Mouse (Mus musculus) G1E-ER4 (cell line): ENCODE data around the gene Myo1d. TPM values are rescaled to one million over a fixed set of nuclear protein-coding genes. Genes with fewer than 3 reads are reported as not detected.

Source experiments
- GATA1 ChIP-seq: IDR thresholded peaks from one replicate; pipeline ENCODE4 v1.8.0; 2012; ENCODE audit warnings: low read length, inconsistent platforms
- polyA plus RNA-seq: library from polyadenylated mRNA; stranded (reverse); fragments of >175 nt; gene quantifications from 2 replicates; pipeline ENCODE4 v1.2.3, GENCODE M21; 2012

The Myo1d gene
- polyA plus RNA-seq, 1 experiment: not detected

GRCm38 (mm10) chr11:80715115-80715514 lies 64.7 kb downstream of the Myo1d start:
- no peak for TF ChIP-seq GATA1

- TF ChIP-seq GATA1: no peak
Measured at GRCm38 (mm10) chr11:80713705-80714104, 66.1 kb downstream of the Myo1d start.

- no peak for TF ChIP-seq GATA1
Measured at GRCm38 (mm10) chr11:80712201-80712600, 67.6 kb downstream of the Myo1d start.

- TF ChIP-seq GATA1: no peak
Measured at GRCm38 (mm10) chr11:80711336-80711735, 68.5 kb downstream of the Myo1d start.

GRCm38 (mm10) chr11:80700611-80701010 lies 79.2 kb downstream of the Myo1d start:
- TF ChIP-seq GATA1: no peak

GRCm38 (mm10) chr11:80698721-80699120 lies 81.1 kb downstream of the Myo1d start:
- TF ChIP-seq GATA1: no peak

GRCm38 (mm10) chr11:80696350-80696749 lies 83.5 kb downstream of the Myo1d start:
- TF ChIP-seq GATA1: no peak

- no peak for TF ChIP-seq GATA1
Measured at GRCm38 (mm10) chr11:80684603-80685002, 95.2 kb downstream of the Myo1d start.

GRCm38 (mm10) chr11:80682745-80683144 lies 97.1 kb downstream of the Myo1d start:
- TF ChIP-seq GATA1: no peak

GRCm38 (mm10) chr11:80673013-80673412 lies 106.8 kb downstream of the Myo1d start:
- no peak for TF ChIP-seq GATA1

GRCm38 (mm10) chr11:80670391-80670790 lies 109.4 kb downstream of the Myo1d start:
- no peak for TF ChIP-seq GATA1

- TF ChIP-seq GATA1: no peak
Measured at GRCm38 (mm10) chr11:80669934-80670333, 109.9 kb downstream of the Myo1d start.

- TF ChIP-seq GATA1: no peak
Measured at GRCm38 (mm10) chr11:80666211-80666610, 113.6 kb downstream of the Myo1d start.

- TF ChIP-seq GATA1: no peak
Measured at GRCm38 (mm10) chr11:80664261-80664660, 115.6 kb downstream of the Myo1d start.

GRCm38 (mm10) chr11:80645111-80645510 lies 134.7 kb downstream of the Myo1d start:
- TF ChIP-seq GATA1: no peak

GRCm38 (mm10) chr11:80628992-80629865 lies 150.6 kb downstream of the Myo1d start:
- no peak for TF ChIP-seq GATA1

GRCm38 (mm10) chr11:80628581-80628980 lies 151.2 kb downstream of the Myo1d start:
- no peak for TF ChIP-seq GATA1

- TF ChIP-seq GATA1: no peak
Measured at GRCm38 (mm10) chr11:80623038-80623380, 156.8 kb downstream of the Myo1d start.
